Mouse (Mus musculus) intestine, embryonic 16.5 days (tissue): ENCODE data around the gene Gm47995. TPM values are rescaled to one million over a fixed set of nuclear protein-coding genes. Genes with fewer than 3 reads are reported as not detected.
"Not testable (repeated sequence)": the region's sequence is repeated elsewhere in the genome, so short reads cannot be mapped to it uniquely, and the experiment has no call there.

Experiments used
- ATAC-seq: fragments of 200-750 bp; cut with Nextera tagmentation; 2 replicates; pipeline ENCODE4 v1.8.0; 2017; ENCODE audit warnings: moderate TSS enrichment, moderate library complexity
- H3K27ac ChIP-seq: fragments of 300-500 bp; sonication (generic); 2 replicates; pipeline ENCODE4 v1.5.1; 2014; ENCODE audit warnings: mild to moderate bottlenecking, low read length
- H3K27me3 ChIP-seq: fragments of 300-500 bp; sonication (generic); replicated peaks from 2 replicates; pipeline ENCODE4 v1.6.1; 2014; ENCODE audit warnings: low read length, control low read depth, mixed read lengths; ENCODE audit not compliant: control insufficient read depth, insufficient read depth
- H3K36me3 ChIP-seq: fragments of 300-500 bp; sonication (generic); 2 replicates; pipeline ENCODE4 v1.6.1; 2014; ENCODE audit warnings: low read length, control low read depth; ENCODE audit not compliant: control insufficient read depth, insufficient read depth
- H3K4me1 ChIP-seq: fragments of 300-500 bp; sonication (generic); 2 replicates; pipeline ENCODE4 v1.6.1; 2014; ENCODE audit warnings: low read length, control low read depth, mixed read lengths; ENCODE audit not compliant: control insufficient read depth, insufficient read depth
- H3K4me2 ChIP-seq: fragments of 300-500 bp; sonication (generic); 2 replicates; pipeline ENCODE4 v1.6.1; 2014; ENCODE audit warnings: low read depth, low read length, control low read depth
- H3K4me3 ChIP-seq: fragments of 300-500 bp; sonication (generic); 2 replicates; pipeline ENCODE4 v1.5.1; 2014; ENCODE audit warnings: mild to moderate bottlenecking, low read length
- H3K9ac ChIP-seq: fragments of 300-500 bp; sonication (generic); 2 replicates; pipeline ENCODE4 v1.6.1; 2014; ENCODE audit warnings: low read depth, low read length
- H3K9me3 ChIP-seq: fragments of 300-500 bp; sonication (generic); 2 replicates; pipeline ENCODE4 v1.6.1; 2016; ENCODE audit warnings: low read length, control low read depth; ENCODE audit not compliant: control insufficient read depth
- WGBS: fragments of 180-500 bp; shearing (Covaris S2); extraction: QIAGEN DNeasy Blood & Tissue Kit; methylation state at CpG from one replicate; pipeline ENCODE4 v1.1.7; 2014; 5-methylcytosine and 5-hydroxymethylcytosine counted together
- polyA plus RNA-seq: library from polyadenylated mRNA; unstranded; fragments of >200 nt; fragmentation: Nextera tagmentation; extraction: Ambion mirVana; gene quantifications from 2 replicates; pipeline ENCODE4 v1.2.1, GENCODE M21; 2015

Gm47995 gene
- polyA plus RNA-seq, 1 experiment from 2014 or later = not detected

- not testable (repeated sequence) for H3K4me1 ChIP-seq, H3K4me3 ChIP-seq, H3K27me3 ChIP-seq, H3K4me2 ChIP-seq, H3K9ac ChIP-seq, H3K9me3 ChIP-seq, H3K36me3 ChIP-seq, H3K27ac ChIP-seq
- peak; percentile 33; the same call in 1 of the 2 replicates for ATAC-seq
- 75% methylated on average over 3 of the region's 5 CpGs for WGBS
Measured at GRCm38 (mm10) chr1:151202771-151203170, 4.5 kb downstream of the Gm47995 start.

DNA sequence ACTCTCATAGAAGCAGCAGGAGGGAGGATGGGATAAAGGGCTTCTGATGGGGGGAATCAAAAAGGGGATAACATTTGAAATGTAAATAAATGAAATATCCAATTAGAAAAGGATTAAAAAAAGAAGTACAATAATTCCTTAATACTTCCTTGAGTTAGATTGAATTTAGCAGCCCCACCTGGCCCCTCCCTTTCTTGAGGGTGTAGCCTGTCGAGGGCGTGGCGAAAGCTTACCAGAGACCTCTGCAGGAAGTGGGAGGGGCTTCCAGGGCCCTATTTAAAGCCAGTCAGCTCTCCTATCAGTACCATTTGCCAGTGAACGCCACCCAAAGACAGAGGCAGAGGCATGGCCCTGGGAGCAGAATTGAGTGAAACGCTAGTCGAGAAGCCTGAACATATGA is 5.6 kb downstream of the Gm47995 start, which contains the start of gene 3110040M04Rik:
Gene 3110040M04Rik (plus strand): TSS at position 304 of the 400 bp plus-strand sequence.
- H3K9me3 ChIP-seq, H3K27me3 ChIP-seq, H3K27ac ChIP-seq, H3K4me1 ChIP-seq, H3K36me3 ChIP-seq, H3K4me3 ChIP-seq, H3K9ac ChIP-seq, ATAC-seq, H3K4me2 ChIP-seq: not testable (repeated sequence)
- no CpG with 5 or more reads among the region's 6 CpGs for WGBS

DNA sequence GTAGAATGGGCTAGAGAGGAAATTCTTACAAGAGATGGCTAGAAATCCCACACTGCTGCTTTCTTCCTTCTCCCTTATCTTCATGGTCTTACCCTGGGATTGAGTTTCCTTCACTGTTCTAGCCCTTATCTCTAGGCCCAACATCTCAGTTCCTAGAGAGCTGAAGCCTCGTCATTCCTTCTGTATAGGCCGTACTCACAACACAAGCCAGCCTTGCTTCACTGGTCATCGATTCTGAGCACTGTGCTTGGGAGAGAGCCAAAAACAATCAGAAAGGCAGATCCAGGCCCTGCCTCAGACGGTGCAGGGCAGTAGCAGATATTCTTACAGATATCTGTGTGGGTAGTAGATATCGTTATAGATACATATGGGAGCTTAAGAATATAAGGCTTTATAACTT is 10.2 kb downstream of the Gm47995 start:
- not testable (repeated sequence) for H3K4me2 ChIP-seq, ATAC-seq, H3K36me3 ChIP-seq, H3K9ac ChIP-seq, H3K27ac ChIP-seq, H3K9me3 ChIP-seq, H3K4me3 ChIP-seq, H3K4me1 ChIP-seq, H3K27me3 ChIP-seq
- 67% methylated on average over 3 of the region's 5 CpGs for WGBS

DNA sequence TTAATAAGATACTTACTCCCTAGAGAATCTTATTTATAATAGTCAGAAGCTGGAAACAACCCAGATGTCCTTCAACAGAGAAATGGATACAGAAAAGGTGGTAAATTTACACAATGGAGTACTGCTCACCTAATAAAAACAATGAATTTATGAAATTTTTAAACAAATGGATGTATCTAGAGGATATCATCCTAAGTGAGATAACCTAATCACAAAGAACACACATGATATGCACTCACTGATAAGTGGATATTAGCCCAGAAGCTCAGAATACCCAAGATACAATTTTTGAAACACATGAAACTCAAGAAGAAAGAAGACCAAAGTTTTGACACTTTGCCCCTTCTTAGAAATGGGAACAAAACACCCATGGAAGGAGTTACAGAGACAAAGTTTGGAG is 10.7 kb downstream of the Gm47995 start:
- not testable (repeated sequence) for H3K27me3 ChIP-seq, H3K27ac ChIP-seq, H3K9me3 ChIP-seq, H3K4me3 ChIP-seq, H3K4me2 ChIP-seq, H3K9ac ChIP-seq, H3K36me3 ChIP-seq, ATAC-seq, H3K4me1 ChIP-seq

GRCm38 (mm10) chr1:151209824-151210355 is 11.6 kb downstream of the Gm47995 start, which contains the start of gene Gm47996:
Gene Gm47996 (plus strand): TSS chr1:151210131.
- ATAC-seq, H3K9me3 ChIP-seq, H3K4me1 ChIP-seq, H3K27ac ChIP-seq, H3K27me3 ChIP-seq, H3K4me3 ChIP-seq, H3K36me3 ChIP-seq, H3K9ac ChIP-seq, H3K4me2 ChIP-seq: not testable (repeated sequence)
- WGBS = 88% methylated on average over 4 of the region's 8 CpGs

- not testable (repeated sequence) for H3K36me3 ChIP-seq, H3K4me1 ChIP-seq, H3K9me3 ChIP-seq, H3K9ac ChIP-seq, H3K27ac ChIP-seq, ATAC-seq, H3K27me3 ChIP-seq, H3K4me2 ChIP-seq, H3K4me3 ChIP-seq
- WGBS = 87% methylated on average over 5 of the region's 5 CpGs
Measured at GRCm38 (mm10) chr1:151211666-151212065, 13.4 kb downstream of the Gm47995 start.

GRCm38 (mm10) chr1:151214862-151215261 is 16.6 kb downstream of the Gm47995 start:
- ATAC-seq = no peak
- H3K9ac ChIP-seq = no peak overlapping the region
- no peak overlapping the region for H3K27ac ChIP-seq
- no peaks in the 10 kb centered on the region for H3K27me3 ChIP-seq
- peaks cover 7% of the 10 kb centered on the region; the same call in 1 of the 2 replicates for H3K4me1 ChIP-seq
- no peaks in the 10 kb centered on the region for H3K36me3 ChIP-seq
- WGBS = 77% methylated on average over 2 of the region's 2 CpGs
- H3K9me3 ChIP-seq = no peaks in the 10 kb centered on the region
- no peak overlapping the region for H3K4me3 ChIP-seq
- no peak overlapping the region for H3K4me2 ChIP-seq

GRCm38 (mm10) chr1:151215985-151216384 is 17.7 kb downstream of the Gm47995 start:
- H3K4me1 ChIP-seq = peaks cover 7% of the 10 kb centered on the region; the same call in 1 of the 2 replicates
- WGBS = 42% methylated on average over 1 of the region's 1 CpGs
- no peak overlapping the region for H3K4me2 ChIP-seq
- H3K36me3 ChIP-seq = no peaks in the 10 kb centered on the region
- peak; percentile 86 for ATAC-seq
- H3K4me3 ChIP-seq = no peak overlapping the region
- no peaks in the 10 kb centered on the region for H3K9me3 ChIP-seq
- no peak overlapping the region for H3K9ac ChIP-seq
- H3K27ac ChIP-seq = peak overlapping the region; percentile 49
- no peaks in the 10 kb centered on the region for H3K27me3 ChIP-seq

- H3K9me3 ChIP-seq = no peaks in the 10 kb centered on the region
- peaks cover 7% of the 10 kb centered on the region; the same call in 1 of the 2 replicates for H3K4me1 ChIP-seq
- WGBS = 51% methylated on average over 3 of the region's 3 CpGs
- no peak overlapping the region for H3K4me2 ChIP-seq
- no peak overlapping the region for H3K9ac ChIP-seq
- no peaks in the 10 kb centered on the region for H3K27me3 ChIP-seq
- ATAC-seq = peak; percentile 75
- H3K36me3 ChIP-seq = no peaks in the 10 kb centered on the region
- peak overlapping the region; percentile 49 for H3K27ac ChIP-seq
- no peak overlapping the region for H3K4me3 ChIP-seq
Measured at GRCm38 (mm10) chr1:151216417-151216816, 18.2 kb downstream of the Gm47995 start.

DNA sequence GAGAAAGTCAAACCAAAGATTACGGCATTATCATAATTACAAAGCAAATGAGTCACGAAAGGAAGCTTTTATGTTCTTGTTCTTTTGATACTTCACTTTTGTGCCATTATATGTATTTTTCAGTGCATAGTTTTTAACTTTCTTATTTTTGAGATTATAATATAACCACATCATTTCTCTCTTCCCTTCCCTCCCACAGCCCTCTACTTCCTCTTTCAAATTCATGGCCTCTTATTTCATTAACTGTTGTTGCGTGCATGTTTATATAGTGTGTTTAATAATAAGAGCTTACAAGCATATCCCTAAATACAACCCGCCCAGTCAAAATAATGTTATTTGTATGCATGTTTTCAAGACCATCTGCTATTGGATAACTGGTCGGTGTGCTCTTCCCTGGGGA is 20.8 kb downstream of the Gm47995 start:
- Histone ChIP-seq H3K4me1 (peaks cover 7% of the 10 kb centered on the region; the same call in 1 of the 2 replicates), H3K9ac (no peak overlapping the region), H3K9me3 (no peaks in the 10 kb centered on the region), H3K27ac (no peak overlapping the region), H3K4me3 (no peak overlapping the region), H3K36me3 (no peaks in the 10 kb centered on the region), H3K27me3 (no peaks in the 10 kb centered on the region), H3K4me2 (no peak overlapping the region)
- ATAC-seq = no peak
- 92% methylated on average over 5 of the region's 5 CpGs for WGBS
